Mouse (Mus musculus) central nervous system, embryonic 14 days (tissue): ENCODE data around the gene Hs6st2. TPM values are rescaled to one million over a fixed set of nuclear protein-coding genes. Genes with fewer than 3 reads are reported as not detected.

ENCODE experiments used
- polyA plus RNA-seq: library from polyadenylated mRNA; depleted of rRNA; stranded (reverse); fragments of >200 nt; gene quantifications from 2 replicates; pipeline ENCODE4 v1.2.3, GENCODE M21; 2012; rRNA removed

Gene Hs6st2
- 16.9 and 18.9 TPM in 2 replicates for polyA plus RNA-seq

GRCm38 (mm10) chrX:51681756-51682155 lies at the start of gene Hs6st2:
TSS of gene Hs6st2 (minus strand) at chrX:51681856.

Other genes starting within 250 kb of the Hs6st2 start
- not detected in 2 replicates for gene Usp26, start 119.4 kb upstream of the Hs6st2 start, polyA plus RNA-seq